Mouse (Mus musculus): ENCODE measurements around the gene Rnls.

Gene Rnls

GRCm38 (mm10) chr19:33179595-33179994 lies 212.5 kb downstream of the Rnls start:
- no peak for DNase-seq (ENCODE audit: low spot score)

- DNase-seq (ENCODE audit: low spot score): no peak
Observed at GRCm38 (mm10) chr19:33178866-33179265, 213.2 kb downstream of the Rnls start.

- no peak for DNase-seq (ENCODE audit: low spot score)
Observed at GRCm38 (mm10) chr19:33178367-33178766, 213.7 kb downstream of the Rnls start.

GRCm38 (mm10) chr19:33173991-33174390 lies 218.1 kb downstream of the Rnls start:
- no peak for DNase-seq (ENCODE audit: low spot score)

- no peak for DNase-seq (ENCODE audit: low spot score)
Observed at GRCm38 (mm10) chr19:33169881-33170280, 222.2 kb downstream of the Rnls start.

- DNase-seq (ENCODE audit: low spot score): no peak
Observed at GRCm38 (mm10) chr19:33167528-33168264, 224.4 kb downstream of the Rnls start.

- DNase-seq (ENCODE audit: low spot score): no peak
Observed at GRCm38 (mm10) chr19:33164801-33165200, 227.3 kb downstream of the Rnls start.

- DNase-seq (ENCODE audit: low spot score): no peak
Observed at GRCm38 (mm10) chr19:33161903-33162302, 230.2 kb downstream of the Rnls start.

- no peak for DNase-seq (ENCODE audit: low spot score)
Observed at GRCm38 (mm10) chr19:33159897-33160296, 232.2 kb downstream of the Rnls start.

- DNase-seq (ENCODE audit: low spot score): no peak
Observed at GRCm38 (mm10) chr19:33159192-33159591, 232.9 kb downstream of the Rnls start.

- no peak for DNase-seq (ENCODE audit: low spot score)
Observed at GRCm38 (mm10) chr19:33158234-33158633, 233.9 kb downstream of the Rnls start.

GRCm38 (mm10) chr19:33148411-33148810 lies 243.7 kb downstream of the Rnls start:
- no peak for DNase-seq (ENCODE audit: low spot score)

GRCm38 (mm10) chr19:33143198-33143597 lies 248.9 kb downstream of the Rnls start:
- no peak for DNase-seq (ENCODE audit: low spot score)

GRCm38 (mm10) chr19:33137316-33137715 lies 254.8 kb downstream of the Rnls start:
- no peak for DNase-seq (ENCODE audit: low spot score)

GRCm38 (mm10) chr19:33122611-33123226 lies 269.4 kb downstream of the Rnls start:
- no peak for DNase-seq (ENCODE audit: low spot score)

GRCm38 (mm10) chr19:33119947-33120346 lies 272.1 kb downstream of the Rnls start:
- DNase-seq (ENCODE audit: low spot score): no peak

- DNase-seq (ENCODE audit: low spot score): no peak
Observed at GRCm38 (mm10) chr19:33118898-33119297, 273.2 kb downstream of the Rnls start.

GRCm38 (mm10) chr19:33114631-33115295 lies 277.3 kb downstream of the Rnls start:
- DNase-seq (ENCODE audit: low spot score): no peak

- no peak for DNase-seq (ENCODE audit: low spot score)
Observed at GRCm38 (mm10) chr19:33113746-33114145, 278.3 kb downstream of the Rnls start.

GRCm38 (mm10) chr19:33110404-33110803 lies 281.7 kb downstream of the Rnls start:
- no peak for DNase-seq (ENCODE audit: low spot score)

GRCm38 (mm10) chr19:33109941-33110371 lies 282.1 kb downstream of the Rnls start:
- peak; percentile 13 for DNase-seq (ENCODE audit: low spot score)

GRCm38 (mm10) chr19:33109141-33109540 lies 283.0 kb downstream of the Rnls start:
- DNase-seq (ENCODE audit: low spot score): no peak

GRCm38 (mm10) chr19:33103851-33104250 lies 288.2 kb downstream of the Rnls start:
- DNase-seq (ENCODE audit: low spot score): no peak

Measured in ovary, adult 18-20 months (tissue).